Mouse (Mus musculus): Measurements from ENCODE around the gene Gpi1.

Gene Gpi1

DNA sequence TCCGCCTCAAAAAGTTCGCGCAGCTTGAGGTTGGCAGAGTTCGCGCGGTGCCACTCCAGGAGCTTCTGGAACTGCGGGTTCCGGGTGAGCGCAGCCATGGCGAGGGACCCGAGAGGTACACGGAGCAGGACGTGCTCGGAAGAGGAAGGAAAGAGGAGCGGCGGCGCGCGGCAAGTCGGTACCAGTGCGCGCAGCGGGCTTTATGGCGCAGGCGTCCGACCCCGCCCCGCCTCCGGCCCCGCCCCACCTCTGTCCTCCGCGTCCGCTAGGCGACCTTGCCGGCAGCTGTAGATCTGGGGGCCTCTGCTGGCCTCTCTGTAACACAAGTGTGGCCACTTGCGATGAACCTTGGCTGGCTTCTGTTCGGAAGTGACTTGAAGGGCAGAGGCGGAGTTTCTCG, at the start of gene Gpi1:
Gene Gpi1, minus strand, starts transcription at position 221 of the 400 bp plus-strand sequence.
- peak; percentile 94 for DNase-seq

DNA sequence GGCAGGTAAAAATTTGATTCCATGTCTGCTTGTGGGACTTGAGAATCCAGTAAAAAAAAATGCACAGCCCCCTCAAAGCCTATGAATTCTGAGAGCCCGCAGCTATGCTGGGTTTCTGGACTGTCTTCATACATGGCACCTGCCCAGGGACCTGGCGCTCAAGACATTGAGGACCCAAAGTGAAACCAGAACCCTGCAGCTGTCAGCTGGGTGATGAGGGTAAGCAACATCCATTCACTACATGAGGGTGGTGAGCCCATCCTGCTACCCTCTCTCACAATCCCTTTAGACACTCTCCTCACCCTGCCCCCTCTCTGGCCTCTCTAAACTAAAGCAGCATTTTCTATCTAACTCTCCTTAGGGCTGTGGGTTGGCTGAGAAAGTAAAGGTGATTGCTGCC, 47.5 kb upstream of the Gpi1 start:
- no peak for DNase-seq

DNA sequence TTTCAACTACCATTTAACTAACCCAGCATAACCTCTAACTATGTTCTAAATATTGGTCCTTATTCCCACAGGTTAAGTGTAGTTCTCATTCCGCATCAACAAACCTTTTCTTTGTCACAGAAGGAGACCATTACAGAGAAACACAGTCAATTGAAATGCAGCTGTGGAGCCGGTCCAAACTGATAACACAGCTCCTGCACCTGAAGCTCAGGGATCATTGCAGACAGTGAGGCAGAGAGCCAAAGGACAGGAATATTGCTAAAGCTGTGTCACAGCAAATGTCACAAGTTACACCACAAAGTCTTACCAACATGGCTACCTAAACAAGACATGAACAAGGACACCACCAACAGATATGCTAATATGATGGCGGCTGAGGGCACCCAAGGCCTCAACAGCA, 45.9 kb upstream of the Gpi1 start:
- DNase-seq, result no peak

DNA sequence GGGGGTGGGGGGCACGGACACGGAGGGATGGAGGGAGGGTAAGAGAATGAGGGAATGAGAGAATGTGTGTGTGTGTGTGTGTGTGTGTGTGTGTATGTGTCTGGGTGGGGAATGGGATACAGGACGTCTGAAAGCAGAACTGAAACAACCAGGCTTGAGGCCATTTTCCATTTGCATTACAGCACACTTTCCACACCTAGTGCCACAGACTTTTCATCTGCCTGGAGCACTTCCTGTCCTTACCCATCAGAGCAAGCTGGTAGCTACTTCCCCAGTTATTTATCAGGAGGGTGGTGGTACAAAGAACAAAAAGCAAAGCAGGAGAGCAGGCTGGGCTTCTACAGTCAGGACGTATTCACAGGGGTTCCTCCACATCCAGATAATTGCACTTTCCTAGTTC, 42.3 kb upstream of the Gpi1 start:
- DNase-seq, result no peak

DNA sequence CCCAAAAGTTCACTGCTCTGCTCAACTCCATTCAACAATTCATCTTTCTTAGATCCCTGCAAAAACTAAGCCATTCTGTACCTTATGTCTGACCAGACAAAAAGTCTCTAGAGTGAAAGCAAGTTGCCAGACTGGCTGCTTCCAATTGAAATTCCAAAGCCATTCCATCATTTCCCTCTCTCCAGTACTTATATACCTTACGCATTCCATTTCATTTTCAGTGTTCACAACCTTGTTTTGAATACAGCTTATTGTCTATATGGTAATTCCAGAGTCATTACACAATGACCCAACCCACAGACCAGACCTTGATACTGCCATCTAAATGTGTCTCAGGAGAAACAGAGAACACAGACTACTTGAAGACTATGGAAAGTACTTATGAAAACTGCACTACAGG, 38.3 kb upstream of the Gpi1 start:
- no peak for DNase-seq

DNA sequence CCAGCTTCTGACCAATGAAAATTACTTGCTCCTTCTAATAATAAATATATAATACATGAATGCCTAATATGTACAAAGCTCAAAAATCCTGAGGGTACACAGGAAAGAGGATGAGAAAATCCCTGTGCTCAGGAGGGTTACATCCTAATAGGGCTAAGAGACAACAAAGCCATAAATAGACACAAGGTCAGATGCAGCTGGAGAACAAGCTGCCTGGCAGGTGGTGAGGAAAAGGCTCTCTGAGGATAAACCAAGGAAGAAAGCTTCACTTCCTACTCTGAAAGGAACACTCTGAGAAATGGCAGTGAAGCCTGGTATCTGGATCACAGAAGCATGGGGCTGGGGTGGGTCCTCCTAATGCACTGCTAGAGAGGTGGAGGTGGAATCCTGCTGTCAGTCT, 36.3 kb upstream of the Gpi1 start:
- DNase-seq, result no peak

DNA sequence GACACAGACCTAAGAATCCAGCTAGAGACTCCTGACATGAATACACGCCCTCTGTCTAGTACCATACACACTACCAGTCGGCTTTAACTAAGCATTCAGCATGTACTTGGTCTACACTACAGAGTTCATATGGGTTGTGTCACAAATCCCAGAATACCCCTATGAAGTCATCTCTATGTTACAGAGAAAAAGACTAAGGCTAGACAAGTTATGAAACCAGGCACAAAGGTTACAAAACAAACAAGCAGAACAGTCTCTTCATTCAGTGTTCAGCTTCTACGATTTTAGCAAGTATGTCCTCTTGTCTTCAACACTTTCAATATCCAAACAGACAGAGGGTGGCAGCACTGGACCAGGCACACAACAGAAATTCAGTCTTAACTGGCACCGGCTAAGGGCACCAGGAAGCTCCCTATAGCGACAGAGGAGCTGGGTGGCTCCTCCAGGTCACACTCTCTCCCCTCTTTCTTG, 35.8 kb upstream of the Gpi1 start:
- peak; percentile 36 for DNase-seq

DNA sequence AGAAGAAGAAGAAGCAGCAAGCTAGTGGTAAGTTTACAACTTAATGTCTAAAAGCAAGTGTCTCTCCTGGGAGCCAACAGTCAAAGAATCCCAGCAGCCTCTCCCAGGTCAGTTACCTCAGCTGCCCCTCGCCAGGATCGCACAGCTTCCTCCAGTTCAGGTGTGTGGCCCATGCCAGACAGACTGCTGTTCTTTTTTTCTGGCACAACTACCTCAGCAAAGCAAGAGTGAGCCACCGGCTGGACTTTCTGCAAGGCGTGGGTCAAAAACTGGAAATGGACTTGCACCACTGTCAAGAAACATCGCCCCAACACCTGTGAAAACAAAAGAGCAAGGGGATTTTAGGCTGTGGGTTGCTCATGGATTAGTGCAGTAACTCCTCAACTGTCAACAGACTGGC, 33.3 kb upstream of the Gpi1 start:
- DNase-seq, result no peak

DNA sequence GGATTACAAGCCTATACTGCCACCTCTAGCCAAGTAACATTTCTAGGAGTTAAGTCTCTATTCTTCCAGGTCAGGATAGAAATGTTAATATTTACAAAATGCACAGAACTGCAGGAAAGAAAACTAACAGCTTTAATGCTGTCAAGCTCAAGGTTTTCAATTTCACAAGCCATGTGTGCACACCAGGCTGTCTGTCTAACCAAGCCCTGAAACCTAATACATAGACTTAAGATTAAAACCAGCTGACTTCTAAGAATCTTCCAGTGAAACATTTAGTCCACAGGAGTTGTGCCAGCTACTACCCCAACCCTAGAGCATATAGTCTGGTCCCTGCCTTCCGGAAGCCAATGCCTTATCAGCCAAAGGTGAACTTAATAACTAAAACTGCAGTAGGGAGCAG, 28.3 kb upstream of the Gpi1 start:
- no peak for DNase-seq

DNA sequence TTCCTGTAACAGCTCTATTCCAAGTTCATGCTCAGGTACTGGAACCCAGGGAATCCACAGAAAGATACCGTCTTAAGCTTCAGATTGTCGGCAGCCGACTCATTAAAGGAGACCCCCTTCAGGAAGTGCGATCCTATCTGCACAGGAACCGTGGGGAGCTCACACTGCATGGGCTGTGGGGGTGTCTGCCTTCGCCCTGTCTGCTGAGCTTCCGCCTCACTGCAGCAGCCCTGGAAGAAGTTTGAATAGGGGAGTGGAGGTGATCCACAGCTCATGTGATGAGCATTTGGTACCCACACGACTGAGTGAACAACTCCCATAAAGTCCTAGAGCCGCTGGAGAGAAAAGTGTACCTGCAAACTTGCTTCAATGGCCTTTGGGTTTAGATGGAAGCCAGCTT, 27.1 kb upstream of the Gpi1 start:
- no peak for DNase-seq

DNA sequence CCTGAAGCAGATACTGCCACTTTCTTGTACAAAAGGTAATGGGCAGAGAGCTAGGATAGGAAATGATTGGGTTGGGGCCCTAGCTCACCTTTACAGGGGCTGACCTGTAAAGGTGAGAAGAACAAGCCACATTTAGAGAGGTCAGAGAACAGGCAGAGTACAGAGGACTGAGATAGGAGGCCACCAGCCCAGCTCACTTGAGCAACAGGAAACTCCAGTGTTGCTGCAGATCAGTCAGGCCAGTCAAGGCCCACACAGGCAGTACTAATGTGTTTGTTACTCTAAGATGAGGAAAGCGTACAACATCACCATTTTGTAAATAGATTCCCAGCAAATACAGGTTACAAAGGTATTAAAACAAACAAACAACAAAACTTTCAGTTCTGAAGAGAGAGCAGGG, 25.8 kb upstream of the Gpi1 start:
- no peak for DNase-seq

DNA sequence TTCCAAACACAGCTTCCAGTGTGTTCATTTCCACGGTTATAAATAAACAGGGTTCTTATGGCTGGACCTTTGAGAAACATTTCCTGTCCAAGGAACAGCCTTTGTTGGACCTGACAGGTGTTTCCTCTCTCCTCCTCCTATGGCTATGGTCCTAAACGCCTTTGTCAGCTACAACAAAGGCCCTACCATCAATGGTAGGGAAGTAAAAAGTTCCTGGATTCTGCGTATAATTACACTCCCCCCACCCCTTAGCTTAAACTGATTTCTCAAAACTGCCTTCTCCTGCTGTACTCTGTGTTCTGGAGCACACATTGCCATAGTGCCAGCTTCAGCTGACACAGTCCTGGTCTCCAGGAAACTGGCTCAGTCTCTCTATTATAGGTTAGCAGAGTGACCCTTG, 25.0 kb upstream of the Gpi1 start:
- DNase-seq, result no peak

DNA sequence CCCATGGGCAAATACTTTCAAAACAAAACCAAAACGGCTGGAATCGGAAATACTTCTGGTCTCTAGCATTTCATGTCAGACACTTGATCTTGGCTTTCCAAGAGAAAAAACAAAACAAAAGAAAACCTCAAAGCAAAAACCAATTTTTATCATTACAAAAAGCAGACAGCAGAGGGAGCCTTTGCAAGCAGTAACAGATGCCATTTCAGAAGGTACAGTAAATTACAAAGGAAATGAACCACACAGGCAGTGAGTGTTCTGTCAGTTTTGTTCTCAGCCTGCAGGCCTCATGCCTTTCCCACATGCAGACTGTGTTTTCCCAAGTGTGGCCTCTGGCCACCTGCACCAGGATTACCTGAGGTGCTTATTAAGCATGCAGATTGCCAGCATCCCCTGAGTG, 21.9 kb upstream of the Gpi1 start:
- DNase-seq, result no peak

DNA sequence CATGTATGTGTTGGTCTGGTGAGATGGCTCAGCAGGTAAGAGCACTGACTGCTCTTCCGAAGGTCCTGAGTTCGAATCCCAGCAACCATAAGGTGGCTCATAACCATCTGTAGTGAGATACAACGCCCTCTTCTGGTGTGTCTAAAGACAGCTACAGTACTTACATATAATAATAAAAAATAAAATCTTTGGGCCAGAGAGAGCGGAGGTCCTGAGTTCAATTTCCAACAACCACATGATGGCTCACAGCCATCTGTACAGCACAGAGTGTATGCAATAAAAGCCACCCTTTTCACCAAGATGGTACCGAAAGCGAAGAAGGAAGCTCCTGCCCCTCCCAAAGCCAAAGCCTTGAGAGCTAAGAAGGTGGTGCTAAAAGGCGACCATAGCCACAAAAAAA, 20.6 kb upstream of the Gpi1 start, which contains the start of gene Gm6096:
Gene Gm6096, plus strand, starts transcription at position 301 of the 400 bp plus-strand sequence.
- no peak for DNase-seq

DNA sequence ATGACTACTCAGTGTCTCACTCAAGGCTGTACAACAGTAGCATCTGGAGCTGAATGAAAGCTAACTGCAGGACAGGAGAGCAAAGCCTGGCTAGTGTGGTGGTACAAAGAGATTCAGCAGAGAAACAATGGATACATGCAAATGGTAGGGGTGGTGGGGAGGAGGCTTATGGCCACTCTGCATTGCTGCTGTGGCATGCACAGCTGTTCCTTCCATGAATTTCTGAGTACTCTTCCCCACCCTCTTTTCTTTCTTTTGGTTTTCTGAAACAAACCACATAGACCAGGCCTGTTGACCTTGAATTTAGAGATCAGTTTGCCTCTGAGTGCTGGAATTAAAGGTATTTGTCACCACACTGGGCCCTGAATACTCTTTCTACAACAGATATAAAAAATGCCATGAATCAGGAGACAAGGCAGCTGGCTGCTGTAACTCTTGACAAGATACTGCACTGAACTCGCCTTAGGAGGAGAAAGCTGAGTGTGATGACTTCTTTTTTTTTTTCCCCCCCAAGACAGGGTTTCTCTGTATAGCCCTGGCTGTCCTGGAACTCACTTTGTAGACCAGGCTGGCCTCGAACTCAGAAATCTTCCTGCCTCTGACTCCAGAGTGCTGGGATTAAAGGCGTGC, 16.8 kb upstream of the Gpi1 start:
- DNase-seq, result no peak

DNA sequence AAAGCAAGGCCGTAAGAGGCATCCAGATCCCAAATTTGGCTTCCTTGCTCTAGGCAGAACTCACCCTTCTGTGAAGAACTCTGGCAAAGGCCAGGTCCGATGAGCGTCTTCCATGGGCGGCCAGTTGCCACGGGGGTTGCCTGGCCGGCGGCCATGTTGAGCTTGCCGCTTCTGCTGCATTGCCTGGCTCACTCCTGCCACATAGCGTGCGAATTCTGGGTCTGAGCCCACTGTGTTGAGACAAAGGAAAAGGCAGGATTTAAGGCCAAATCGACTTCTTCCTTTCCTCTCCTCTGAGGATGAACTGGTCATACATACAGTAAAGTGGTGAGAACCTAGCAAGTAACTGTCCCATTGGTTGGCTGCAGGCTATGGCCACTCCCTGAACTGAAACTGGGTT, 12.0 kb upstream of the Gpi1 start:
- no peak for DNase-seq

DNA sequence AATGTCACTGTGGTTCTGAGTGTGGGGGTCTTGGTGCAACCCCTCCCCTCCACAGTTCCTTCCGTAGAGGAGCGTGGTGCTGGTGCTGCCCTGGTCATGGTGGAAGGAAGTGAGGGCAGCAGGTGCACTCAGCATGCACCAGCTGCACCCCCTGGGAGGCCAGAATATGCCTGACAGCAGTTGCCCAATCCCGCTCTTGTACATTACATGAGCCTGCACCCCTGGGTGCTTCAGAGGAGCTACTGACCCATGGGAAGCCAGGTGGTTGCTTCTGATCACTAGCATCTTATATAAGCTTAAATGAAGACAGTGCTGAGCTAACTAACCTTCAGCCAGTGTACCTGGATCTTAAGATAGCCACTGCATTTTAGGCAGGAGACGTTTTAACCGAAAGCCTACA, 8.0 kb upstream of the Gpi1 start:
- no peak for DNase-seq

DNA sequence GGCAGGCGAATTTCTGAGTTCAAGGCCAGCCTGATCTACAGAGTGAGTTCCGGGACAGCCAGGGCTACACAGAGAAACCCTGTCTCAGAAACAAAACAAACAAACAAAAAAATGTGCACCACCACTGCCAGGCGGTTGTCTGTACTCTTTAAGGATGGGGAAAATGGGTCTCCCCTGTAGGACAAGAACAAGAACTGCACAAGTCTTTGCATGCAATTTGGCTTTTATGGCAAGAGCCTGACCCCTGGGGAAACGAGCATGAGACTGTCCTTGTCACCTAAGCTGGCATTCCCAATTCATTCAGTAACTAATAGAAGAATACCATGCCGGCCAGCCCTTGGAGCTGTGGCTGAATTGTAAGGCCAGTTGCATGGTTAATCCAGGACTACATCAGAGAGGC, 5.5 kb upstream of the Gpi1 start:
- no peak for DNase-seq

DNA sequence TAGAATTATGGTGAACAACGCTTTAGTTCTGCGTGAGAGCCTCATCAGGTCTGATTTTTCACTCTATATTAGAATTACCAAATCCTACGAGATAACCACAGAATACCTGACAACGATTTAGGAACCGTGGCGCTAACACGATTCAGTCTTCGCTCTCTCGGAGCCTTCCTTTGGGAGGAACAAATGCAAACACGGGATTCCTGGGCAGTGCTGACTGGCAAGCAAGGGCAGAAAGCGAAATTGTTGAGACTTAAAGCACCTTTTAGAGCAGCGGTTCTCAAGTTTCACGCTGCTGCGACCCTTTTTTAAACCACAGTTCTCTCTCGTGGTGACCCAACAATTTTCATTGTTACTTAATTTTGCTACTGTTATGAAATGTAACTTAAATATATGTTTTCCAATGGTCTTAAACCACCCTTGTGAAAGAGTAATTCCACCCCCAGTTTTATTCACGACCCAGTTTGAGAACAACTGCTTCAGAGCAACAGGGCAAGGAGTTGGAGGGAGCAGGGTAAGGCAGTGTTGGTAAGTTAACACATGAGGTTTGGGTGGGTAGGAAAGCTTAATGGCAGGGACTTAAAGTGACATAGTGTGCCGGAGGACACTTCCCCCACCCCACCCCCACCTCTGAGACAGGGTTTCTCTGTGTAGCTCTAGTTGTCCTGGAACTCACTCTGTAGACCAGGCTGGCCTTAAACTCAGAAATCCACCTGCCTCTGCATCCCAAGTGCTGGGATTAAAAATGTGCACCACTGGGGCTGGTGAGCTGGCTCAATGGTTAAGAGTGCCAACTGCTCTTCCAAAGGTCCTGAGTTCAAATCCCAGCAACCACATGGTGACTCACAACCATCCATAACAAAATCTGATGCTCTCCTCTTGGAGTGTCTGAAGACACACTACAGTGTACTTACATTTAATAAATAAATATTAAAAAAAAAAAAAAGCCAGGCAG, 4.8 kb upstream of the Gpi1 start:
- no peak for DNase-seq

DNA sequence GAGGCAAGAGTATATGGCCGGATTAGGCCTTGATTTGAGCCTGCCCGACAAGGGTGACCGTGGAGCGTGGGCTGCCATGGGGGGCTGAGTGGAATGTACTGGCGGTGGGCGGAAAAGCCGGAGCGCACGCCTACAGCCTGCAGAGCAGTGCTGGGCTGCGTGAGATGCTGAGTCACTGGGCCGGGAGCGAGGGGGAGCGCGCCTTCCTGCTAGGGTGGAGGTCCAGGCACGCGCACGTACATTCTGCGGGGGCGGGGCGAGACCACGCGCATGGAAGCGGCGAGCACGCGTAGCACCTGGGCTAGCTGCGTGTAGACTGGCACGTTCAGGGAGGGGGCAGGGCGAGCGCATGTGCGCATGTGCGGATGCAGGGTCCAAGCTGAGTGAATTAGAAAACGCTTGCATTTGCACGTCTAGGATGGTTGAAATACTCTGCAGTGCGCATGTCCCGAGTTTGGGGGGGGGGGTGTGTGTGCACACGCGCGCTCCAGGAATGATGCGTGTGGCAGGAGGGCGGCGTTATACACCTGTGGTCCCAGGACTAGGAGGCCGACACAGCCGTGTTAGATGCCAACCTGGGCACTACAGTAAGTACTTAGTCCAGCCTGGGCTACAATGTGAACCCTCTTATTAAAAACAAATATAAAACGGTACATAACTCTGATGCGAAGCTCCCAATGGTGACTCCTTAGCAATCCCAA, 3.9 kb upstream of the Gpi1 start:
- peak; percentile 99 for DNase-seq

DNA sequence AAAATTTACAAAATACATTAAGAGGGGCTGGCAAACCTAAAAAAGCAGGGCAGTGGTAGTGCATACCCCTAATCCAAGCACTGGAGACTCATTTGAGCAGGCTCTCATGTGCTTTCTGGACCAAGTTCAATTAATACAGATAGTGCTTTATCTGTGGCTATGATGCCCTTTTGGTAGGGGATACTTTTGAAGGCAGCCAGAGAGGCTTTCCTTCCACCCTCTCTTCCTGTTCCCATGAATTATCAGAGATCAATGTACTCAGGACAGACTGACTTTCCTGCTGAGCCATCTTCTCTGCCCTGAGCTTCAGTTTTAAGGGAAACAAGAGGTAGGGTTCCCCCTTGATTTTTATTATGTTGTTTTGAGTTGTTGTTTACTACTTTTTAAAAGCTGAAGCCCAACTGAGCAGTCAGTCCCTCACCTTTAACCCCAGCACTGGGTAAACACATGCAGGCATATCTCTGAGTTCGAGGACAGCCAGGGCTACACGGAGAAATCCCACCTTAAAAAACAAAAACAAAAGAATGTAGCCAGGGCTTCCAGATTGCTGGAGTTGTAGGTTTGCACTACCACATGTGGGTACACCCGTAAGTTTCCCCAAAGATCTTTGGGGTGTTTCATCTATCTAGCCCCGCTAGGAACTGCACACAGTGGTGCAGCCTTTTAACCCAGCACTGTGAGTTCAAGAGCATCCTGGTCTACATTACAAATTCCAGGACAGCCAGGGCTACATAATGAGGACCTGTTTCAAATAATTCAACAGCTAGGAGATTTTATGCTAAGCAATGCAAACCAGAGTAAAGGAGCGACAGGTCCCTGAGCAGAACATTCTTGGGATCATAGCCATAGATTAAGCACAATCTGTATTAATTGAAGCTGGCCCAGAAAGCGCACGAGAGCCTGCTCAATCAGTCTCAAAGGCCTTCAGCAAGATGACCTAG, 2.9 kb upstream of the Gpi1 start:
- DNase-seq, result no peak

DNA sequence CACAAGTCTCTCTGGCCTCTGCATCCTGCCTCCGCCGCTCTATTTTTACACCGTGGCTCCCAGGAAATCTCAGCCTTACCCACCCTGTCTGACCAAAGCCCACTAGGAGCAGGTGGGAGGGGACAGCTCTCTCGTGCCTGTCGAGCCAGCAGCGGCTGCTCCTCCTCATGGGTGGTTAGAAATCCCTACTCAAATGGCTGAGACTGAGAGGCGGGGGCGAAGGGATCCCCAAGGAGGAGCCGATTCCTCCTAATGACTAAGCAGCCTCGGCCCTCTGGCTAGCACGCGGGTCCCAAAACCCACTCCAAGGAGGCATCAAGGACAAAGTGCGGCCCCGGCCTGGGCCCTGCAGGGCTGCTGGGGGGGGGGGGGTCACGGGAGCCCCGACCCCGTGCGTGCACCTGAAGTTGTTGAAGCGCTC, 435 bp downstream of the Gpi1 start:
- DNase-seq, result peak; percentile 59
